Mouse (Mus musculus) neural tube, embryonic 12.5 days (tissue): ENCODE measurements around the gene Abcc4. TPM values are rescaled to one million over a fixed set of nuclear protein-coding genes. Genes with fewer than 3 reads are reported as not detected.

Experiments
- ATAC-seq: fragments of 200-750 bp; cut with Nextera tagmentation; 2 replicates; pipeline ENCODE4 v1.8.0; 2017; ENCODE audit warnings: low read depth, mild to moderate bottlenecking, moderate TSS enrichment, moderate library complexity; ENCODE audit not compliant: low FRiP score
- H3K27ac ChIP-seq: fragments of 300-500 bp; sonication (generic); 2 replicates; pipeline ENCODE4 v1.5.1; 2016
- H3K27me3 ChIP-seq: fragments of 300-500 bp; sonication (generic); replicated peaks from 2 replicates; pipeline ENCODE4 v1.6.1; 2016; ENCODE audit warnings: mild to moderate bottlenecking
- H3K36me3 ChIP-seq: fragments of 300-500 bp; sonication (generic); 2 replicates; pipeline ENCODE4 v1.6.1; 2016; ENCODE audit warnings: mild to moderate bottlenecking
- H3K4me1 ChIP-seq: fragments of 300-500 bp; sonication (generic); 2 replicates; pipeline ENCODE4 v1.6.1; 2016
- H3K4me2 ChIP-seq: fragments of 300-500 bp; sonication (generic); replicated peaks from 2 replicates; pipeline ENCODE4 v1.6.1; 2016; ENCODE audit warnings: mild to moderate bottlenecking
- H3K4me3 ChIP-seq: fragments of 300-500 bp; sonication (generic); 2 replicates; pipeline ENCODE4 v1.5.1; 2016
- H3K9ac ChIP-seq: fragments of 300-500 bp; sonication (generic); 2 replicates; pipeline ENCODE4 v1.6.1; 2016; ENCODE audit warnings: mild to moderate bottlenecking
- H3K9me3 ChIP-seq: fragments of 300-500 bp; sonication (generic); 2 replicates; pipeline ENCODE4 v1.6.1; 2016; ENCODE audit warnings: mild to moderate bottlenecking
- WGBS: fragments of 180-500 bp; shearing (Covaris S2); methylation state at CpG from one replicate; pipeline ENCODE4 v1.1.7; 2016; 5-methylcytosine and 5-hydroxymethylcytosine counted together
- polyA plus RNA-seq: library from polyadenylated mRNA; unstranded; fragments of >200 nt; fragmentation: Nextera tagmentation; extraction: Ambion mirVana; gene quantifications from 2 replicates; pipeline ENCODE4 v1.2.1, GENCODE M21; 2016

Abcc4 gene
- polyA plus RNA-seq, 1 experiment from 2014 or later, result 2.9 TPM

GRCm38 (mm10) chr14:118491708-118492107 is 214.3 kb downstream of the Abcc4 start:
- Histone ChIP-seq H3K36me3 (no peaks in the 10 kb centered on the region), H3K4me2 (peak overlapping the region; percentile 50; the same call in 1 of the 2 replicates), H3K9me3 (0 out of 2 replicates have a peak, but pooled peaks cover 5% of the 10 kb centered on the region), H3K27me3 (no peaks in the 10 kb centered on the region), H3K27ac (no peak overlapping the region), H3K4me3 (no peak overlapping the region), H3K9ac (no peak overlapping the region), H3K4me1 (peaks cover 13% of the 10 kb centered on the region)
- WGBS, result 74% methylated on average over 6 of the region's 6 CpGs
- ATAC-seq, result no peak

GRCm38 (mm10) chr14:118491300-118491699 is 214.7 kb downstream of the Abcc4 start:
- WGBS, result 15% methylated on average over 13 of the region's 13 CpGs
- 0 out of 2 replicates have a peak, but pooled peaks cover 5% of the 10 kb centered on the region for H3K9me3 ChIP-seq
- peak overlapping the region; percentile 50 for H3K4me2 ChIP-seq
- no peaks in the 10 kb centered on the region for H3K27me3 ChIP-seq
- peaks cover 13% of the 10 kb centered on the region for H3K4me1 ChIP-seq
- H3K36me3 ChIP-seq, result no peaks in the 10 kb centered on the region
- peak; percentile 54 for ATAC-seq
- no peak overlapping the region for H3K27ac ChIP-seq
- no peak overlapping the region for H3K4me3 ChIP-seq
- H3K9ac ChIP-seq, result no peak overlapping the region

GRCm38 (mm10) chr14:118490525-118490924 is 215.5 kb downstream of the Abcc4 start:
- 37% methylated on average over 7 of the region's 7 CpGs for WGBS
- Histone ChIP-seq H3K27me3 (no peaks in the 10 kb centered on the region), H3K27ac (no peak overlapping the region), H3K9ac (no peak overlapping the region), H3K4me2 (peak overlapping the region; percentile 50), H3K9me3 (0 out of 2 replicates have a peak, but pooled peaks cover 5% of the 10 kb centered on the region), H3K4me1 (peaks cover 13% of the 10 kb centered on the region), H3K36me3 (no peaks in the 10 kb centered on the region), H3K4me3 (no peak overlapping the region)
- no peak for ATAC-seq

GRCm38 (mm10) chr14:118486349-118486748 is 219.7 kb downstream of the Abcc4 start:
- ATAC-seq, result no peak
- no peak overlapping the region for H3K27ac ChIP-seq

GRCm38 (mm10) chr14:118485646-118486045 is 220.4 kb downstream of the Abcc4 start:
- Histone ChIP-seq H3K27ac (no peak overlapping the region), H3K27me3 (no peaks in the 10 kb centered on the region), H3K4me3 (no peak overlapping the region), H3K9ac (no peak overlapping the region), H3K36me3 (no peaks in the 10 kb centered on the region), H3K4me2 (no peak overlapping the region), H3K4me1 (peaks cover 3% of the 10 kb centered on the region; the same call in 1 of the 2 replicates), H3K9me3 (no peaks in the 10 kb centered on the region)
- 95% methylated on average over 6 of the region's 6 CpGs for WGBS
- no peak for ATAC-seq

More at GRCm38 (mm10) chr14:118486349-118486748, 219.7 kb downstream of the Abcc4 start:
- H3K27me3 ChIP-seq, result no peaks in the 10 kb centered on the region
- no peak overlapping the region for H3K4me2 ChIP-seq
- WGBS, result 67% methylated on average over 11 of the region's 11 CpGs
- H3K4me3 ChIP-seq, result no peak overlapping the region
- no peaks in the 10 kb centered on the region for H3K9me3 ChIP-seq
- no peaks in the 10 kb centered on the region for H3K36me3 ChIP-seq
- H3K9ac ChIP-seq, result no peak overlapping the region
- H3K4me1 ChIP-seq, result peaks cover 10% of the 10 kb centered on the region

- H3K4me1 ChIP-seq, result no peaks in the 10 kb centered on the region
- H3K27me3 ChIP-seq, result no peaks in the 10 kb centered on the region
- WGBS, result 88% methylated on average over 5 of the region's 5 CpGs
- no peak overlapping the region for H3K4me3 ChIP-seq
- H3K9me3 ChIP-seq, result no peaks in the 10 kb centered on the region
- no peaks in the 10 kb centered on the region for H3K36me3 ChIP-seq
- H3K27ac ChIP-seq, result no peak overlapping the region
- no peak overlapping the region for H3K4me2 ChIP-seq
- H3K9ac ChIP-seq, result no peak overlapping the region
- no peak for ATAC-seq
These were observed 223.7 kb downstream of the Abcc4 start for GRCm38 (mm10) chr14:118482320-118482719.

- Histone ChIP-seq H3K36me3 (no peaks in the 10 kb centered on the region), H3K27ac (no peak overlapping the region)
- WGBS, result 78% methylated on average over 5 of the region's 5 CpGs
These were observed 224.2 kb downstream of the Abcc4 start for GRCm38 (mm10) chr14:118481779-118482178.

GRCm38 (mm10) chr14:118476329-118476728 is 229.7 kb downstream of the Abcc4 start:
- no peak overlapping the region for H3K4me2 ChIP-seq
- no peak overlapping the region for H3K4me3 ChIP-seq
- H3K36me3 ChIP-seq, result no peaks in the 10 kb centered on the region; the same call in 1 of the 2 replicates
- H3K27ac ChIP-seq, result no peak overlapping the region
- no peak overlapping the region for H3K9ac ChIP-seq
- peaks cover 2% of the 10 kb centered on the region; the same call in 1 of the 2 replicates for H3K9me3 ChIP-seq
- H3K27me3 ChIP-seq, result peaks cover 20% of the 10 kb centered on the region
- H3K4me1 ChIP-seq, result peaks cover 17% of the 10 kb centered on the region
- 91% methylated on average over 3 of the region's 3 CpGs for WGBS
- ATAC-seq, result no peak

More at GRCm38 (mm10) chr14:118481779-118482178, 224.2 kb downstream of the Abcc4 start:
- Histone ChIP-seq H3K27me3 (no peaks in the 10 kb centered on the region), H3K9ac (no peak overlapping the region), H3K4me3 (no peak overlapping the region), H3K4me1 (no peaks in the 10 kb centered on the region), H3K4me2 (no peak overlapping the region), H3K9me3 (no peaks in the 10 kb centered on the region)
- ATAC-seq, result no peak

- no peak overlapping the region for H3K4me3 ChIP-seq
These were observed 230.9 kb downstream of the Abcc4 start for GRCm38 (mm10) chr14:118475100-118475454.

GRCm38 (mm10) chr14:118474226-118475099 is 231.6 kb downstream of the Abcc4 start:
- H3K4me2 ChIP-seq, result peak overlapping the region; percentile 96
- peak; percentile 46; the same call in 1 of the 2 replicates for ATAC-seq
- H3K9me3 ChIP-seq, result peaks cover 3% of the 10 kb centered on the region; the same call in 1 of the 2 replicates
- H3K36me3 ChIP-seq, result no peaks in the 10 kb centered on the region; the same call in 1 of the 2 replicates
- WGBS, result 15% methylated on average over 26 of the region's 26 CpGs
- H3K27ac ChIP-seq, result no peak overlapping the region
- H3K27me3 ChIP-seq, result peaks cover 26% of the 10 kb centered on the region
- peaks cover 17% of the 10 kb centered on the region for H3K4me1 ChIP-seq
- peak overlapping the region; percentile 45 for H3K4me3 ChIP-seq
- H3K9ac ChIP-seq, result 0 out of 2 replicates have a peak overlapping the region, but pooled peaks have one; percentile 49

More at GRCm38 (mm10) chr14:118475100-118475454, 230.9 kb downstream of the Abcc4 start:
- Histone ChIP-seq H3K27me3 (peaks cover 26% of the 10 kb centered on the region), H3K4me2 (peak overlapping the region; percentile 96; the same call in 1 of the 2 replicates), H3K9ac (no peak overlapping the region), H3K36me3 (no peaks in the 10 kb centered on the region; the same call in 1 of the 2 replicates), H3K9me3 (peaks cover 3% of the 10 kb centered on the region; the same call in 1 of the 2 replicates), H3K4me1 (peaks cover 17% of the 10 kb centered on the region), H3K27ac (no peak overlapping the region)
- no peak for ATAC-seq
- 42% methylated on average over 7 of the region's 7 CpGs for WGBS

GRCm38 (mm10) chr14:118473831-118474193 is 232.2 kb downstream of the Abcc4 start:
- Histone ChIP-seq H3K4me1 (peaks cover 17% of the 10 kb centered on the region), H3K9ac (peak overlapping the region; percentile 49), H3K36me3 (no peaks in the 10 kb centered on the region; the same call in 1 of the 2 replicates), H3K27ac (no peak overlapping the region), H3K4me2 (peak overlapping the region; percentile 96), H3K4me3 (peak overlapping the region; percentile 45), H3K9me3 (peaks cover 3% of the 10 kb centered on the region; the same call in 1 of the 2 replicates), H3K27me3 (peaks cover 26% of the 10 kb centered on the region)
- peak; percentile 81 for ATAC-seq
- WGBS, result under 1% methylated on average over 37 of the region's 37 CpGs

- Histone ChIP-seq H3K4me1 (peaks cover 17% of the 10 kb centered on the region), H3K27ac (no peak overlapping the region), H3K9ac (peak overlapping the region; percentile 49), H3K4me3 (peak overlapping the region; percentile 45), H3K36me3 (no peaks in the 10 kb centered on the region; the same call in 1 of the 2 replicates), H3K27me3 (peaks cover 26% of the 10 kb centered on the region), H3K9me3 (peaks cover 3% of the 10 kb centered on the region; the same call in 1 of the 2 replicates), H3K4me2 (peak overlapping the region; percentile 96)
- 0 out of 2 replicates have a peak, but pooled peaks have one; percentile 32 for ATAC-seq
- 9% methylated on average over 20 of the region's 20 CpGs for WGBS
These were observed 232.7 kb downstream of the Abcc4 start for GRCm38 (mm10) chr14:118473188-118473830.
